Mouse (Mus musculus): ENCODE data around the gene Fga. TPM values are rescaled to one million over a fixed set of nuclear protein-coding genes. Genes with fewer than 3 reads are reported as not detected.

Gene Fga
- polyA plus RNA-seq, 1 experiment from 2014 or later: 8.1 TPM

DNA sequence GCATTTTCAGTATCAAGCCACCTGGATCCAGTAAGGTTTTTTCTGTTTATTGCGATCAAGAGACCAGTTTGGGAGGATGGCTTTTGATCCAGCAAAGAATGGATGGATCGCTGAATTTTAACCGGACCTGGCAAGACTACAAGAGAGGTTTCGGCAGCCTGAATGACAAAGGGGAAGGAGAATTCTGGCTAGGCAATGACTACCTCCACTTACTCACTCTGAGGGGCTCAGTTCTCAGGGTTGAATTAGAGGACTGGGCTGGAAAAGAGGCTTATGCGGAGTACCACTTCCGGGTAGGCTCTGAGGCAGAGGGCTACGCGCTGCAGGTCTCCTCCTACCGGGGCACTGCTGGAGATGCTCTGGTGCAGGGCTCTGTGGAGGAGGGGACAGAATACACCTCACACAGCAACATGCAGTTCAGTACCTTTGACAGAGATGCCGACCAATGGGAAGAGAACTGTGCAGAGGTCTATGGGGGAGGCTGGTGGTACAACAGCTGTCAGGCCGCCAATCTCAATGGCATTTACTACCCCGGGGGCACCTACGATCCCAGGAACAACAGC is 7.0 kb downstream of the Fga start:
- no peaks in the 10 kb centered on the region for H3K27me3 ChIP-seq (replicated peaks)
- ATAC-seq: no peak
- H3K4me2 ChIP-seq (replicated peaks): 0 out of 2 replicates have a peak overlapping the region, but pooled peaks have one; percentile 9

DNA sequence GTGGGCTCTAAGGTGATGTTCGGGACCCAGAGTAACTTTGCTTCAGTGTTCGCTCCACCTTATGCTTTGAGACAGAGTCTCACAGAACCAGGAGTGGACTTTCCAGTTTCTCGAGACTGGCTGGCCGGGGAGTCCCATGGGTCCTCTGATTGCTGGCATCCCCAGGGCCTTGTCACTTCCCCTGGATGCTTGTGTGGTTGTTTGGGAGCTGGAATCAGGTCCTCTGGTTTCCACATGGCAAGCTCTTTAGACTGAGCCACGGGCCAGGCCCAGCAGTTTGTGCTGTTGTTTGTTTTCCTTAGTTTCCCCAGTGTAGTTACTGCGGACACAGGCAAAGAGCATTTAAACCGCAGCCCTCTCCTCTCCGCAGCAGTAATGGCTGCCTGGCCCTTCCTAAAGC is 7.9 kb downstream of the Fga start:
- Histone ChIP-seq H3K9ac (no peak overlapping the region), H3K36me3 (no peaks in the 10 kb centered on the region), H3K4me1 (replicated peaks) (no peaks in the 10 kb centered on the region), H3K4me2 (replicated peaks) (no peak overlapping the region), H3K4me3 (replicated peaks) (no peak overlapping the region), H3K27me3 (replicated peaks) (no peaks in the 10 kb centered on the region), H3K9me3 (no peaks in the 10 kb centered on the region), H3K27ac (no peak overlapping the region)
- ATAC-seq: no peak
- 83% methylated on average over 8 of the region's 8 CpGs for WGBS

More for the DNA sequence above, 7.0 kb downstream of the Fga start:
- no peak overlapping the region for H3K27ac ChIP-seq
- no peaks in the 10 kb centered on the region for H3K4me1 ChIP-seq (replicated peaks)
- WGBS: 57% methylated on average over 13 of the region's 13 CpGs
- H3K36me3 ChIP-seq: no peaks in the 10 kb centered on the region
- no peak overlapping the region for H3K4me3 ChIP-seq (replicated peaks)
- H3K9me3 ChIP-seq: no peaks in the 10 kb centered on the region
- no peak overlapping the region for H3K9ac ChIP-seq

DNA sequence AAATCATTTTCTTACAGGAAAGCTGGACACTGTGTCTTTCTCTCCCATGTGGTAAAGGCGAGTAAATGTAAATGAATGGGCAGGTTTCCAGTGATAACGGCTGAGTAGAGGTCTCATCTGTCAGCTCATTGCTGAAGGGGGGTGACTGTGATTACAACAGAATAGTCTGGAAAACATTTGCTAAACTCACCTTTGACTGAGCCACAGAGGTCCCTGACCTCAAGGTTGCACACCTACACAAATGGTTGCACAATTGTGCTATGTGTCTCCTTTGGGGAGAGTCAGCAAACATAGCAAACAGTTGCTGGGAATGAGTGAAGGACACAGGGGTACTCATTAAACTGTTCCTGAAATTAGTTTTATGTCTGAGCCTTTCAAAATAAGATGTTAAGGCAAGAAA is 13.0 kb downstream of the Fga start:
- no peak overlapping the region for H3K4me2 ChIP-seq (replicated peaks)
- WGBS: 68% methylated on average over 2 of the region's 2 CpGs
- no peaks in the 10 kb centered on the region for H3K4me1 ChIP-seq (replicated peaks)
- no peak overlapping the region for H3K27ac ChIP-seq
- no peak overlapping the region for H3K9ac ChIP-seq
- peak; percentile 61; the same call in 1 of the 2 replicates for ATAC-seq
- H3K27me3 ChIP-seq (replicated peaks): no peaks in the 10 kb centered on the region
- H3K4me3 ChIP-seq (replicated peaks): no peak overlapping the region
- H3K36me3 ChIP-seq: no peaks in the 10 kb centered on the region
- no peaks in the 10 kb centered on the region for H3K9me3 ChIP-seq

DNA sequence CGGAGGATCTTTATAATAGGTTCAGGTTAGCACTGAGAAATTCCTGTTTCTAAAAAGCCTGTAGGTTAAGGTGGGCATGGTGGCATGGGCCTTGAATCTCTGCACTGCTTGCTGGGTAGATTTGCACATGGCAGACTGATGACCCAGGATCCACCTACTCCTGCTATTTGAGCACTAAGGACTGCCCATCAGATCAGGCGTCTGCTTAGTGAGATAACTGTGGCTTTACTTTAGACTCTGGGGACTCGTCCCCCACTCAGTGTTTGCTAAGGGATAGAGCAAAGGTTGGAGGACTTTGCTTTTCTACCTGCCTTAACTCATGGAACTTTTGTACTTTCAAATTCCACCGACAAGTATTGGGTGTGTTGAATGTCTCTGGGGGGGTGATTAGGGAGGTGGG is 13.8 kb downstream of the Fga start:
- H3K4me1 ChIP-seq (replicated peaks): no peaks in the 10 kb centered on the region
- no peak overlapping the region for H3K9ac ChIP-seq
- 59% methylated on average over 4 of the region's 4 CpGs for WGBS
- H3K4me3 ChIP-seq (replicated peaks): no peak overlapping the region
- peak; percentile 81 for ATAC-seq
- H3K36me3 ChIP-seq: no peaks in the 10 kb centered on the region
- H3K27me3 ChIP-seq (replicated peaks): no peaks in the 10 kb centered on the region
- no peak overlapping the region for H3K27ac ChIP-seq
- no peaks in the 10 kb centered on the region for H3K9me3 ChIP-seq
- no peak overlapping the region for H3K4me2 ChIP-seq (replicated peaks)

DNA sequence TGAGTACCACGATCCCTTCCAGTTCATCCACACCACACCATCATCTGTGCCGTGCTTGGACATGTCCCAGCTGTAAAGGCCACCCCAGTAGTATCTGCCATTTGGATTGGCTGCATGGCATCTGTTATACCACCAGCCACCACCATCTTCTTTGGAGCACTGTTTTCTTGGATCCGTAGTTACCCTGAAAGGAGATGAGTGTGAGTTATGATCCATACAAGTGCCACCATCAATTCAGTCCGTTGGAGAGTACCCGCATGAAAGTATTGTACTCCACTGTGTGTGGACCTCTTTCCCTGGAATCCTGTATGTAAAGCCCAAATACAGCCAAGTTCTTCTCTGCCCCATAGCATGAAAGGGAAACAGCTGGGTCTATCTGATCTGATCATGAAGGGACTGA is 16.6 kb downstream of the Fga start:
- WGBS: 90% methylated on average over 5 of the region's 5 CpGs

DNA sequence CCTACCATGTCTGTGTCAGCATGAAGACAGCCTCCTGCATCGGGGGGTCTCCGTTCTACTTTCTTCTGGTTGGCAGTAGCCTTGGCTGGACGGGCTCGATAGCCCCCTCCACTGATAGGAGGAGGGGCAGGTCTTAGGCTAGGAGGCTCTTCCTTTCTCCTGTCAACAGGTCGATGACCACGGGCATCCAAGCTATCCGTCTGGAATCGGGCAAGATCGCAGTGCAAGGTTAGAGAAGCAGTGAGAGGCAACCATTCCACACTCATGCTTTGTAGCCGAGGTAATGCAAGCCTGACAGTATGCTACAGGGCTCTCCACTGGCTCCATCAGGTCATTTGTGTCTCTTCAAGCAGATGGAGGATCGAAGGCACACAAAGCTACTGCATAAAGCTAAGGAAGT is 20.8 kb downstream of the Fga start:
- no peaks in the 10 kb centered on the region for H3K4me1 ChIP-seq (replicated peaks)
- H3K27me3 ChIP-seq (replicated peaks): no peaks in the 10 kb centered on the region
- H3K4me3 ChIP-seq (replicated peaks): no peak overlapping the region
- H3K9me3 ChIP-seq: no peaks in the 10 kb centered on the region
- 84% methylated on average over 11 of the region's 11 CpGs for WGBS
- no peak overlapping the region for H3K9ac ChIP-seq
- no peak for ATAC-seq
- no peak overlapping the region for H3K4me2 ChIP-seq (replicated peaks)
- no peaks in the 10 kb centered on the region for H3K36me3 ChIP-seq
- no peak overlapping the region for H3K27ac ChIP-seq

More for the DNA sequence above, 16.6 kb downstream of the Fga start:
- H3K4me2 ChIP-seq (replicated peaks): no peak overlapping the region
- no peak for ATAC-seq
- H3K36me3 ChIP-seq: no peaks in the 10 kb centered on the region
- H3K9ac ChIP-seq: no peak overlapping the region
- H3K9me3 ChIP-seq: no peaks in the 10 kb centered on the region
- no peaks in the 10 kb centered on the region for H3K27me3 ChIP-seq (replicated peaks)
- no peak overlapping the region for H3K4me3 ChIP-seq (replicated peaks)
- no peak overlapping the region for H3K27ac ChIP-seq
- H3K4me1 ChIP-seq (replicated peaks): no peaks in the 10 kb centered on the region

DNA sequence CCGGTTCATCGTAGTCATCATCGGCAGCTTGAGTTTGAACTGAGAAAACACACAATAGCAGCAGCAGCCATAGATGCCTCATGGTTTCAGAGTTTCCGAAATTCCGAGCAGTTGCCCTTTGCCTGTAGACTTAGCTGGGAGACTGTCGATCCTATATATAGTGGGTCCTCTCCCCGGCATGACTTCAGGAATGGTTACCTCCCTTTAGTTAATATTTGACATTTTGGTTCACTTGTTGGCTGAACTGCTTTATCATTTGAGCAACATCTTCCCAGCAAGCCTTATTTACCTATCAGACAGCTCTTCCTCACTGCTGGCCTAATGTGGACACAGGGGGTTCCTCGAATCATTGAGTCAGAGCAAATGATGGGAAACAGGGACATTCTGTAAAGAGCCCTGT is 23.8 kb downstream of the Fga start, which contains the start of gene Fgb:
Fgb (minus strand) TSS at position 184 of the 400 bp plus-strand sequence.
- 65% methylated on average over 8 of the region's 8 CpGs for WGBS
- ATAC-seq: peak; percentile 19; the same call in 1 of the 2 replicates

DNA sequence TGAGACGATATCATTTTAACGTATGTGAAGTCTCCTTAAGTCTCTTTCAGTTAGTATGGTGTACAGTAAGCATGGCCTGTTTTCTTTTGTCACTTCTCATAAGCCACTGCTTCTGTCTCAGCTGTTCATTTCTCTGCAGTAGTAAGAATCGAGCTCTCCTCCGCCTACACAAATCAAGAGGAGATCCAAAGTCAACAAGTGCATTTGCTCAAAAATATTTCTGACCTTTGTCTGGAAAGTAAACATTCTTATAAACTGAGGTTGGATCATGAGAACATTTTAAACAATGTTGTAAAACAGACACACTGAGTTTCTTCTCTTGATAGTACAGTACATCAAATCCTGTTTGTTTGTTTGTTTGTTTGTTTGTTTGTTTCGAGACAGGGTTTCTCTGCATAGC is 24.8 kb downstream of the Fga start:
- H3K27me3 ChIP-seq (replicated peaks): no peaks in the 10 kb centered on the region
- H3K4me2 ChIP-seq (replicated peaks): no peak overlapping the region
- H3K36me3 ChIP-seq: no peaks in the 10 kb centered on the region
- no peak for ATAC-seq
- no peaks in the 10 kb centered on the region for H3K9me3 ChIP-seq
- H3K9ac ChIP-seq: no peak overlapping the region
- 68% methylated on average over 5 of the region's 5 CpGs for WGBS
- H3K4me1 ChIP-seq (replicated peaks): no peaks in the 10 kb centered on the region
- H3K4me3 ChIP-seq (replicated peaks): no peak overlapping the region
- no peak overlapping the region for H3K27ac ChIP-seq

More for the DNA sequence above, 23.8 kb downstream of the Fga start, which contains the start of gene Fgb:
- Histone ChIP-seq H3K4me3 (replicated peaks) (no peak within 1 kb of the TSS), H3K4me1 (replicated peaks) (no peaks in the 10 kb centered on the region), H3K27ac (no peak within 1 kb of the TSS), H3K9ac (no peak within 1 kb of the TSS), H3K9me3 (no peaks in the 10 kb centered on the region), H3K27me3 (replicated peaks) (no peaks in the 10 kb centered on the region), H3K36me3 (no peaks in the 10 kb centered on the region), H3K4me2 (replicated peaks) (no peak within 1 kb of the TSS)

DNA sequence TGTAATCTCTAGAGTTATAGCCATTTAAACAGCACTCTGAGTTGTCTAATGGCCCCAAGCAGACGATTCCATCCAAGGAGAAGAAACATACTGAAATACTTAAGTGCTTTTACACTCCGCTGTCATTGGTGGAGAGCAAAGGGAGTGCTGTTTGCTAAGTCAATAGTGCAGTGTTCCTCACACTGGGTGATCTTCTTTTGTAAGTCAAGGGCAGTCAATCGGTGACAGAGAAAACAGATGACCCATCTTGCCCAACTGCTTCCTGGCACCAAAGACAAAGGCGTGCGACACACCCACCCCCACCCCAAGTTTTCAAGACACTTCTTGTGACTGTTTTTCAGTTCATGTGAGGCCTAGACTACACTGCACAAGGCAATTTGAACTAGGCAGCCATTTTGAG is 26.2 kb downstream of the Fga start:
- Histone ChIP-seq H3K9ac (no peak overlapping the region), H3K4me2 (replicated peaks) (no peak overlapping the region), H3K27me3 (replicated peaks) (no peaks in the 10 kb centered on the region), H3K9me3 (no peaks in the 10 kb centered on the region), H3K4me1 (replicated peaks) (peaks cover 5% of the 10 kb centered on the region), H3K27ac (no peak overlapping the region), H3K4me3 (replicated peaks) (no peak overlapping the region), H3K36me3 (no peaks in the 10 kb centered on the region)
- no peak for ATAC-seq
- 74% methylated on average over 5 of the region's 5 CpGs for WGBS

DNA sequence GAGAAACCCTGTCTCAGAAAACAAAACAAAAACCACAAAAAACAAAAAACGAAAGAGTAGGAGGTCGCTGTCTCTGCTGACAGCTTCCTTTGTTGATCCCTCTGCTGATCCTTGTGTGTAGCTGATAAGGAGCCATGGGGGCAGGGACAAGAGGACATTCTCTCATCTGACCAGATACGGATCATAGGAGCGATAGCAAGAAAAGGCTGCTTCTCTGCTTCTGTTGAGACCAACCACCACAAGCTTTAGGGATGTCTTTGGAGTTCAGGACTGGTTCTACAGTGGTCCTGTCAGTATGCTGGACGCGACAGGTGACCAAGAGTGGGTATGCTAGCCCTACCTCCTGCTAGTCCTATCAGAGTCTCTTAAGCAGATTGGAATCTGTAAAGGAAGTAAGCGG is 27.2 kb downstream of the Fga start:
- Histone ChIP-seq H3K36me3 (no peaks in the 10 kb centered on the region), H3K4me1 (replicated peaks) (peaks cover 5% of the 10 kb centered on the region), H3K4me2 (replicated peaks) (no peak overlapping the region), H3K27me3 (replicated peaks) (no peaks in the 10 kb centered on the region), H3K9ac (no peak overlapping the region), H3K9me3 (no peaks in the 10 kb centered on the region), H3K27ac (no peak overlapping the region), H3K4me3 (replicated peaks) (no peak overlapping the region)
- 86% methylated on average over 7 of the region's 7 CpGs for WGBS
- no peak for ATAC-seq

DNA sequence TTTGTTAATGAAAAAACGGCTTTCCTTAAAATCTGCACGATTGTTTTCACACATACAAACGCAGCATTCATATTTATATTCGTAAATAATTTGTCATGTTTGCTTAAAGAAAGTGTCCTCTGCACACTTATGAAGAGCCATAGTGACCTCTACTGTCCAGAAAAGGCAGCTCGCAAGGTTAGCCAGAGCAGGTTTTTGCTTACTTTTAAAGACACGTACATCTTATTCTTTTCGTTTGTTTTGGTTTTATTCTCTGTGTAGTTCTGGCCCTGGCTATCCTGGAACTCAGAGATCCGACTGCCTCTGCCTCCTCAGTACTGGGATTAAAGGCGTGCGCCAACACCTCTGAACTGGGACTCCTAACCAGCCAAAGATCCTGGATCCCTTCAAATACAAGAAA is 27.9 kb downstream of the Fga start:
- H3K4me1 ChIP-seq (replicated peaks): peaks cover 5% of the 10 kb centered on the region
- H3K9ac ChIP-seq: no peak overlapping the region
- no peaks in the 10 kb centered on the region for H3K9me3 ChIP-seq
- no peaks in the 10 kb centered on the region for H3K27me3 ChIP-seq (replicated peaks)
- H3K4me2 ChIP-seq (replicated peaks): no peak overlapping the region
- H3K27ac ChIP-seq: no peak overlapping the region
- H3K36me3 ChIP-seq: no peaks in the 10 kb centered on the region
- 25% methylated on average over 10 of the region's 10 CpGs for WGBS
- ATAC-seq: no peak
- H3K4me3 ChIP-seq (replicated peaks): no peak overlapping the region

DNA sequence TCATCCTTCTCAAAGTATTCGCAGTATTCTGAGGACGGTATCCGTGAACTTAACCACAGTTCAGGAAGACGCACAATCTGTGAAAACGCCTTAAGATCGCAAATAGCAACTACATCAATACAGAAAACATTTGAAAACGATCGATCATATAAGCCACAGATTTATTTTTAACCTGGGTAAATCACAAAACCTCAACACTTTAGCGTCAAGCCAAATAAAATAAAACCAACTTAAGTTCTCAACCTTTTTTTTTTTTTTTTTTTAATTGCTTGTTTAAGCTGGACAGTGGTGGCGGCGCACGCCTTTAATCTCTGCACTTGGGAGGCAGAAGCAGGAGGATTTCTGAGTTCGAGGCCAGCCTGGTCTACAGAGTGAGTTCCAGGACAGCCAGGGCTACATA is 28.9 kb downstream of the Fga start:
- H3K9ac ChIP-seq: no peak overlapping the region
- 32% methylated on average over 13 of the region's 13 CpGs for WGBS
- H3K4me3 ChIP-seq (replicated peaks): peak overlapping the region; percentile 75
- no peaks in the 10 kb centered on the region for H3K9me3 ChIP-seq
- H3K36me3 ChIP-seq: 0 out of 2 replicates have a peak, but pooled peaks cover 4% of the 10 kb centered on the region
- no peak overlapping the region for H3K27ac ChIP-seq
- H3K4me2 ChIP-seq (replicated peaks): peak overlapping the region; percentile 49
- ATAC-seq: no peak
- H3K4me1 ChIP-seq (replicated peaks): peaks cover 5% of the 10 kb centered on the region
- no peaks in the 10 kb centered on the region for H3K27me3 ChIP-seq (replicated peaks)

DNA sequence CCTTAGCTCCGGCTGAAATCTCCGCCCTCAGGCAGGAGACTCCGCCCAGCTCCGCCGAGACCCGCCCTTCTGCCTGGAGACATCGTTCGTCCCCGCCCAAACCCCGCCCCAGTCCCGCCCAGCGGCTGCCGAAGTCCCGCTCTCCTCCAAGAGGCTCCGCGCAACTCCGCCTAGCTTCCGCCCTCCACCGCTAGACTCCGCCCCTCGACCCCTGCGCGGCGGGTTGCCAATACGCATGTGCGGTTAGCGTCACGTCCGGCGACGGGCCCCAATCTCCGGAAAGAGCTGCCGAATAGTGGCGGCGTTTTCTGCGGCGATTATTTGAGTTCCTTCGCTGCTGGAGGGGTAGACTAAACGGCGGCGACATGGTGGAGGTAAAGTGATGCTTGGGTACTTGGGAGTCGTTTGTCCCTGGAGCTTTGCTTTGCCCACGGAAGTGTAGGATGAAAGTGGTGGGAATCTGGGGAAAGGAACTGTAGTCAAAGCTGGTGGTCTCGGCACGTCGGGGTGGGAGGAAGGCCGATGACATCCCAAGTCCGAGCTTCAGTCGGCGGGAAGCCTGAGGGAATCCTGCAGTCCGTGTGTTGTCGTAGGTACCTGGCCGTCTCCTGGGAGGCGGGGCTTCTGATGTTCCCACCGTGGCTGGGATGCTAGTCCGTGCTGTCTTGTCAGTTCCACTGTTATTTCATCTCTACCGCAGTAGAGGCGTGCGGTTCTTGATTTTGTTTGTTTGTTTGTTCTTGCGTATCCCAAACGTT is 29.6 kb downstream of the Fga start, which contains the start of gene Plrg1:
Plrg1 (plus strand) TSS at position 242 of the 758 bp plus-strand sequence.
- H3K4me2 ChIP-seq (replicated peaks): peak within 1 kb of the TSS; percentile 72
- peaks cover 9% of the 10 kb centered on the region; the same call in 1 of the 2 replicates for H3K36me3 ChIP-seq
- under 1% methylated on average over 61 of the region's 61 CpGs for WGBS
- peak within 1 kb of the TSS; percentile 70 for H3K27ac ChIP-seq
- peak; percentile 99 for ATAC-seq
- no peaks in the 10 kb centered on the region for H3K9me3 ChIP-seq
- H3K4me3 ChIP-seq (replicated peaks): peak within 1 kb of the TSS; percentile 75
- peak within 1 kb of the TSS; percentile 74 for H3K9ac ChIP-seq
- no peaks in the 10 kb centered on the region for H3K27me3 ChIP-seq (replicated peaks)
- H3K4me1 ChIP-seq (replicated peaks): peaks cover 5% of the 10 kb centered on the region

Measured in intestine, embryonic 15.5 days (tissue).